21 mouse cellular contexts compared by ENCODE assay signal in the genomic region with DNA sequence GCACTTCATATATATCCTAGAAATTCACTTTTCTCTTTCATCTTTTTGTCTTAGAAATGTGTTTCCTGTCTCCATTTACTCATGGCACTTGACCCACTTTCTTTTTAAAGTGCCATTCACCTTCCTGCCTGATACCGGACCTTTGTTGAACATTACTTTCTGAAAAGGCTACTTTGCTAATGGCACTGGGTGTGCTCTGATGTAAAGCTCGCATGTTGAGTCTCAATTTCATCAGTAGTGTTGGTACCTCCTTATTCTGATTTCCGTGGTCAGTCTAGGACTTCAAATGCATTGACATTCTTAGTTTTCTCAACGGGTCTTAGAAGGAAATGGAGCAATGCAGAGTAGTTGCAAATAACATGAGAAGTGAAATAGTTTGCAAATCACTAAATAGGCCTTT.
DNase-seq lines count a peak whose midpoint lies in the region; ATAC-seq and TF ChIP-seq lines count a peak whose summit lies in the region.
"Had no signal": no experiment of that assay in that cellular context is flagged by ENCODE, and none has a peak within 500 bp of the region (broad histone marks: within the 10 kb centered on the region; RNA-seq: fewer than 3 reads in every experiment).

No protein-coding gene starts in this region.

- no peak overlapping the region for H3K4me3 ChIP-seq in lung, postnatal 0 days (ENCODE audit: low read depth, low read length)
- H3K4me3 ChIP-seq in lung, adult 2 months (replicated peaks; ENCODE audit: extremely low read depth, low read depth, low read length) = no peak overlapping the region
- no peak overlapping the region for H3K4me3 ChIP-seq in embryonic facial prominence, embryonic 10.5 days
- no peak overlapping the region for H3K4me3 ChIP-seq in hindbrain, embryonic 13.5 days
- H3K4me3 ChIP-seq: embryonic facial prominence, embryonic 12.5 days; forebrain, embryonic 15.5 days; heart, adult 2 months; heart, embryonic 15.5 days had no signal

- no peak overlapping the region for H3K27ac ChIP-seq in lung, postnatal 0 days (ENCODE audit: low read length)
- H3K27ac ChIP-seq in embryonic facial prominence, embryonic 10.5 days (replicated peaks) = no peak overlapping the region
- H3K27ac ChIP-seq in hindbrain, embryonic 13.5 days = no peak overlapping the region
- H3K27ac ChIP-seq: embryonic facial prominence, embryonic 12.5 days; forebrain, embryonic 15.5 days; heart, adult 2 months; heart, embryonic 15.5 days; hindbrain, embryonic 14.5 days had no signal

- peak; percentile 75 for ATAC-seq in lung, postnatal 0 days
- ATAC-seq in inflammation-experienced regulatory T-cells, adult 6 months = peak; percentile 51
- no peak for ATAC-seq in hindbrain, embryonic 13.5 days (ENCODE audit: low FRiP score)
- ATAC-seq: forebrain, embryonic 15.5 days had no signal

- no peaks in the 10 kb centered on the region for H3K27me3 ChIP-seq in lung, postnatal 0 days (replicated peaks; ENCODE audit: insufficient read depth, low read length)
- no peaks in the 10 kb centered on the region for H3K27me3 ChIP-seq in embryonic facial prominence, embryonic 10.5 days (replicated peaks; ENCODE audit: low read depth, poor library complexity, severe bottlenecking)
- no peaks in the 10 kb centered on the region for H3K27me3 ChIP-seq in hindbrain, embryonic 13.5 days
- H3K27me3 ChIP-seq: embryonic facial prominence, embryonic 12.5 days; forebrain, embryonic 15.5 days; heart, embryonic 15.5 days had no signal

- peak; percentile 65 for DNase-seq in lung, postnatal 0 days (ENCODE audit: low spot score)
- DNase-seq in lung, adult 2 months = no peak
- DNase-seq in thymus, postnatal 0 days (ENCODE audit: low spot score) = peak; percentile 9
- DNase-seq in thymus, postnatal 10 days (ENCODE audit: low spot score in 2 of 2) = no peak
- DNase-seq in embryonic facial prominence, embryonic 10.5 days (ENCODE audit: low spot score) = no peak
- DNase-seq in thymus, postnatal 36 days = no peak
- DNase-seq: adrenal gland, adult 8-10 months; adrenal gland, postnatal 36 days; cerebellum, adult 2 months; cerebellum, postnatal 10 days; embryo, embryonic 11 days; heart, adult 2 months; heart, postnatal 14 days had no signal

- no peak for TF ChIP-seq POLR2A in lung, adult 2 months (IDR thresholded peaks at IDR 0.05; ENCODE audit: borderline replicate concordance, extremely low read depth, low read depth, low read length)

- no peaks in the 10 kb centered on the region for H3K36me3 ChIP-seq in lung, postnatal 0 days (ENCODE audit: insufficient read depth, low read length)
- no peaks in the 10 kb centered on the region for H3K36me3 ChIP-seq in embryonic facial prominence, embryonic 10.5 days (replicated peaks)
- no peaks in the 10 kb centered on the region for H3K36me3 ChIP-seq in hindbrain, embryonic 13.5 days
- H3K36me3 ChIP-seq: embryonic facial prominence, embryonic 12.5 days; forebrain, embryonic 15.5 days; G1E; heart, embryonic 15.5 days had no signal

- H3K9me3 ChIP-seq in lung, postnatal 0 days (ENCODE audit: low read length) = no peaks in the 10 kb centered on the region
- H3K9me3 ChIP-seq in embryonic facial prominence, embryonic 10.5 days = no peaks in the 10 kb centered on the region
- H3K9me3 ChIP-seq in hindbrain, embryonic 13.5 days = no peaks in the 10 kb centered on the region
- H3K9me3 ChIP-seq: embryonic facial prominence, embryonic 12.5 days; forebrain, embryonic 15.5 days; G1E; heart, embryonic 15.5 days had no signal

- no peak overlapping the region for H3K9ac ChIP-seq in lung, postnatal 0 days (replicated peaks; ENCODE audit: low read depth)
- no peak overlapping the region for H3K9ac ChIP-seq in hindbrain, embryonic 13.5 days
- H3K9ac ChIP-seq: embryonic facial prominence, embryonic 12.5 days; forebrain, embryonic 15.5 days; heart, embryonic 15.5 days; hindbrain, embryonic 14.5 days had no signal

- H3K4me1 ChIP-seq in lung, postnatal 0 days (ENCODE audit: insufficient read depth, low read depth, low read length) = no peaks in the 10 kb centered on the region
- no peaks in the 10 kb centered on the region; the same call in 1 of the 2 replicates for H3K4me1 ChIP-seq in lung, adult 2 months (ENCODE audit: control insufficient read depth, insufficient read depth, low read length)
- H3K4me1 ChIP-seq in embryonic facial prominence, embryonic 10.5 days = no peaks in the 10 kb centered on the region
- no peaks in the 10 kb centered on the region for H3K4me1 ChIP-seq in hindbrain, embryonic 13.5 days (replicated peaks)
- H3K4me1 ChIP-seq: embryonic facial prominence, embryonic 12.5 days; forebrain, embryonic 15.5 days had no signal

- WGBS in lung, postnatal 0 days = 38% methylated on average over 4 of the region's 4 CpGs
- WGBS in lung, adult 2 months = 56% methylated on average over 4 of the region's 4 CpGs
- WGBS in embryonic facial prominence, embryonic 10.5 days = 82% methylated on average over 4 of the region's 4 CpGs
- WGBS in hindbrain, embryonic 13.5 days = 87% methylated on average over 4 of the region's 4 CpGs

- peak; percentile 36 for TF ChIP-seq EP300 in lung, postnatal 0 days (IDR thresholded peaks at IDR 0.05)

- no peak overlapping the region for H3K4me2 ChIP-seq in lung, postnatal 0 days (replicated peaks; ENCODE audit: low read depth, low read length)
- no peak overlapping the region for H3K4me2 ChIP-seq in hindbrain, embryonic 13.5 days
- H3K4me2 ChIP-seq: embryonic facial prominence, embryonic 12.5 days; forebrain, embryonic 15.5 days; heart, embryonic 11.5 days; heart, embryonic 15.5 days; hindbrain, embryonic 14.5 days had no signal

- TF ChIP-seq CTCF in lung, postnatal 0 days (IDR thresholded peaks at IDR 0.05) = no peak
- TF ChIP-seq CTCF in lung, adult 2 months (IDR thresholded peaks at IDR 0.05; ENCODE audit: insufficient read depth, low read length) = no peak

Comparison
In these comparisons a context has a peak if more than half of its experiments do, and no peak if none do; other contexts are left out.
1. DNase-seq: peak in lung, postnatal 0 days (single experiment) and thymus, postnatal 0 days (single experiment); none in lung, adult 2 months (single experiment), thymus, postnatal 10 days (0 of 2), embryonic facial prominence, embryonic 10.5 days (single experiment) and thymus, postnatal 36 days (0 of 2).